Mouse (Mus musculus): ENCODE data around the gene Il17rc. TPM values are rescaled to one million over a fixed set of nuclear protein-coding genes. Genes with fewer than 3 reads are reported as not detected.

Il17rc gene
- total RNA-seq, 2 experiments from 2014 or later: not detected

- ATAC-seq (replicated peaks; ENCODE audit: low FRiP score, poor library complexity, severe bottlenecking): no peak
Measured at GRCm38 (mm10) chr6:113447639-113448038, 23.6 kb upstream of the Il17rc start.

- ATAC-seq (replicated peaks; ENCODE audit: low FRiP score, poor library complexity, severe bottlenecking): no peak
Measured at GRCm38 (mm10) chr6:113451839-113452238, 19.4 kb upstream of the Il17rc start.

- no peak for ATAC-seq (replicated peaks; ENCODE audit: low FRiP score, poor library complexity, severe bottlenecking)
Measured at GRCm38 (mm10) chr6:113455007-113455406, 16.2 kb upstream of the Il17rc start.

DNA sequence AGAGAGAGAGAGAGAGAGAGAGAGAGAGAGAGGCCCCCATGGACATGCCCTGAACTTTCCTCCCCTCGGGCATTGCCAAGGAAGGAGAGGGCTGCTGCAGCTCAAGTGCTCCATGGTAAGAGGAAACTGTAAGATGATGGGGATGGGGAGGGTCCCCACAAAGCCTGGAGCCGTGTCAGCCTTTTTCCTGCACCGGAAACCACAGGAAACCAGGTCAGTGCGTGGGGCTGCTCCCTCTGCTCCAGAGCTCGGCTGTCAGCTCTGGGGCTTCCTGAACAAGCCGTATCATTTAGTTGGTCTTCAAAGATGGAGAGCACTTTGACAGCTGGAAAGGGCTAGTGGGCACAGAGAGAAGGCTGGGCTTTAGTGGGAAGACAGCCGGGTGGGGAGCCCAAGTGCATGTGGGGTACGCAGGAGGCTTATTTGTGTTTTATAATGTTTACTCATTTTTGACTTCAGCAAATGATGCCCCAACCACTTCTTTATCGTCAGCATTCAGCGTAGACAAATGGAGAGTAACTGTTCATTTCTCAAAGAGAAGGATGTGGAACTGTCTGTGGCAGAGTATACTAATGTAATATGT lies 13.2 kb upstream of the Il17rc start, which contains the start of gene Il17re:
Il17re (plus strand) TSS at position 533 of the 583 bp plus-strand sequence.
- no peak for ATAC-seq (replicated peaks; ENCODE audit: low FRiP score, poor library complexity, severe bottlenecking)

GRCm38 (mm10) chr6:113458635-113459034 lies 12.6 kb upstream of the Il17rc start:
- ATAC-seq (replicated peaks; ENCODE audit: low FRiP score, poor library complexity, severe bottlenecking): no peak

- no peak for ATAC-seq (replicated peaks; ENCODE audit: low FRiP score, poor library complexity, severe bottlenecking)
Measured at GRCm38 (mm10) chr6:113464040-113464439, 7.2 kb upstream of the Il17rc start.

DNA sequence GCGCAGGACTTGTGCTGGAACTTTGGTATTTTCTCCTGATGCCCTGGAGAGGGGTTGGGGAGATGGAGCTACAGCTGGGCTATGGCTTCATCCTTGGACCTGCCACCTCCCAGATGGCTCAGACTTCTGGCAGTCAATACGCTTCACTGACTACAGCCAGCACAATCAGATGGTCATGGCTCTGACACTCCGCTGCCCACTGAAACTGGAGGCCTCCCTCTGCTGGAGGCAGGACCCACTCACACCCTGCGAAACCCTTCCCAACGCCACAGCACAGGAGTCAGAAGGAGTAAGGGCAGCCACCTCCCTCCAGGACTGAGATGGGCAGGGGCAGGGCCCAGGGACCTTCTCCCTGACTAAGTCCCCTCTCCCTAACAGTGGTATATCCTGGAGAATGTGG lies 5.6 kb upstream of the Il17rc start:
- ATAC-seq (replicated peaks; ENCODE audit: low FRiP score, poor library complexity, severe bottlenecking): no peak

DNA sequence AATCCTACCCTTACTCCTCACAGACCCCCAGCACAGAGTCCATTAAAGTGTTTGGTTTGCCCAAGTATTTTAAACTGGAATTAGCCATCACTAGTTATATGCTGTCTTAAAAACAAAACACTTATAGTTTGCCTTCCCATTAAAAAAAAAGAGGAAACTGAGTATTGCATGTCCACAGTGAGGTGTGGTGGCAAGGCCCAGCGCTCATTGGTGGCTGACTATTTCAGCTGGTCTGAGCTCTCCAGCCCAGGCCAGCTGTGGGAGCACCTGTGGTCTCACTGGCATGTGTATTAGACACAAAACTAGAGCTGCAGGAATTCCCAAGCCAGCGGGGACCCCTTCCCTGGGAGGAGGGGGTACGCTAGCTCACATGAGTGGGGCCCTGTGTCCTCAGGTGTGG lies 2.7 kb upstream of the Il17rc start:
- ATAC-seq (replicated peaks; ENCODE audit: low FRiP score, poor library complexity, severe bottlenecking): no peak

GRCm38 (mm10) chr6:113469021-113469420 lies 2.2 kb upstream of the Il17rc start:
- peak; percentile 75 for ATAC-seq (replicated peaks; ENCODE audit: low FRiP score, poor library complexity, severe bottlenecking)

DNA sequence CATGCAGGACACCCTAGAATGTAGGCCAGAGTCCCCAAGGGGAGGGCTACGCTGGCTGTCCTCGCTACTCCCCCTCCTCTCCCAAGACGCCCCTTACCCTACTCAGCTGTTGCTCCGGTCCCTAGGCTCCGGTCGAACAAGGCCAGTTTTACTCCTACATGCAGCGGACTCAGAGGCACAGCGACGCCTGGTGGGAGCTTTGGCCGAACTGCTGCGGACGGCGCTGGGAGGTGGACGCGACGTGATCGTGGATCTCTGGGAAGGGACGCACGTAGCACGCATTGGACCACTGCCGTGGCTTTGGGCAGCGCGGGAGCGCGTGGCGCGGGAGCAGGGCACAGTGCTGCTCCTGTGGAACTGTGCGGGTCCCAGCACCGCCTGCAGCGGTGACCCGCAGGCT lies 1.8 kb upstream of the Il17rc start:
- 0 out of 2 replicates have a peak, but pooled peaks have one; percentile 25 for ATAC-seq (replicated peaks; ENCODE audit: low FRiP score, poor library complexity, severe bottlenecking)

DNA sequence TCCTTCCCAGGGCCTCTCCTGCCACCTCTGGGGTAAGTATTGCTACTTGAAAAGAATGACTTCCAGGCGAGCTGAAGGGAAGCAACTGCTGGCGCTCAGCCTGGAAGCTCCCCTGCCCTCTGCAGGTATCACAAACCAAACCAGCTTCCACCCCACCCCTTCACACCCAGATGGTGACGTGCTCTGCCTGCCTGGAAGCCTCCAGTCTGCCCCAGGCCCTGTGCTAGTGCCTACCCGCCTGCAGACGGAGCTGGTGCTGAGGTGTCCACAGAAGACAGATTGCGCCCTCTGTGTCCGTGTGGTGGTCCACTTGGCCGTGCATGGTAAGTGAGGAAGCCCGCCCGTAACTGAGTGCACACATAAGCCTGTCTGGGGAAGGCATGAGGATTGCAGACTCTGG lies 834 bp downstream of the Il17rc start:
- no peak for ATAC-seq (replicated peaks; ENCODE audit: low FRiP score, poor library complexity, severe bottlenecking)

GRCm38 (mm10) chr6:113473246-113473645 lies 2.0 kb downstream of the Il17rc start:
- no peak for ATAC-seq (replicated peaks; ENCODE audit: low FRiP score, poor library complexity, severe bottlenecking)

- no peak for ATAC-seq (replicated peaks; ENCODE audit: low FRiP score, poor library complexity, severe bottlenecking)
Measured at GRCm38 (mm10) chr6:113473715-113474114, 2.5 kb downstream of the Il17rc start.

- ATAC-seq (replicated peaks; ENCODE audit: low FRiP score, poor library complexity, severe bottlenecking): no peak
Measured at GRCm38 (mm10) chr6:113477353-113477752, 6.1 kb downstream of the Il17rc start.

DNA sequence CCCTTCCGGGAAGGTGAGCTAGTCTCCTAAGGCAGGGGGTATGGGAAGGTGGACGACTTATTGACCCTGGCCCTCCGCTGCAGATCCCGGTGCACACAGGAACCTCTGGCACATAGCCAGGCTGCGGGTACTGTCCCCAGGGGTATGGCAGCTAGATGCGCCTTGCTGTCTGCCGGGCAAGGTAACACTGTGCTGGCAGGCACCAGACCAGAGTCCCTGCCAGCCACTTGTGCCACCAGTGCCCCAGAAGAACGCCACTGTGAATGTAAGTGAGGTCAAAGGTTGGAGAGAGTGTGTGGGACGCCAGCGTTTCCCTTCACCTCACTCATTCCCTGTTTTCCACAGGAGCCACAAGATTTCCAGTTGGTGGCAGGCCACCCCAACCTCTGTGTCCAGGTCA lies 7.7 kb downstream of the Il17rc start:
- no peak for ATAC-seq (replicated peaks; ENCODE audit: low FRiP score, poor library complexity, severe bottlenecking)

DNA sequence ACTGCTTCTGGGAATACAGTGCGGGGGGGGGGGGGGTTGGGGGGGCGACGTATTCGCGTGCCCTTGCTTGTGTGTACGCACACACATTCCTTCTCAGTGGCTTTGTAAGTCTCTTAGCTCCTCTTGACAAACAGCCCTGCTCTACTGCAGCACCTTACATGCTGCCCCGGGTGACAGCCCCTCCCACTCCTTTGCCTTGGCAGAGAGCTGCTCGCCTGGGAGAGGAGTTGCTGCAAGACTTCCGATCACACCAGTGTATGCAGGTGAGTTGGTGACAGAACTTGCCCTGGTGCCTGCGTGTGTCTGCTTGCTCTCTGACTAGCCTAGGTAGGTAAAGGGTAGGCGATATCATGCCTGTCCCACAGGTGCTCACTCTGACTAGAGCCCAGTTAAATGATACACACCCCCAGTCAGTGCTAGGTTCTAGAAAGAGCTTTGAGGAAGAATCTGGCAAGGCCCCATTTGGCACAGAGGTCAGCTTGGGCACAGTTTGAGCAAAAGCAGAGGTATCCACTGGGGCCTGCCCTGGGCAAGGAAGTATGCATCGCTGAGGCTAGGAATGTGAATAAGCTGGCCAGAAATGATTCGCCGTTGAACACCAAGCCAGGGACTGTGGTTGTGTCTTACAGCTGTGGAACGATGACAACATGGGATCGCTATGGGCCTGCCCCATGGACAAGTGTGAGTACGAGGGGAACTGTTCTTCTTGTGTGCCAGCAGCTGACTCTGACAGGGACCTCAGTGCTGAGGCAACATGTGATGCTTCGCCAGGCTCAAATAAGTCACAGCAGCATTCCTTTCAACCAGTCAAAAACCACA lies 9.5 kb downstream of the Il17rc start:
- ATAC-seq (replicated peaks; ENCODE audit: low FRiP score, poor library complexity, severe bottlenecking): no peak

DNA sequence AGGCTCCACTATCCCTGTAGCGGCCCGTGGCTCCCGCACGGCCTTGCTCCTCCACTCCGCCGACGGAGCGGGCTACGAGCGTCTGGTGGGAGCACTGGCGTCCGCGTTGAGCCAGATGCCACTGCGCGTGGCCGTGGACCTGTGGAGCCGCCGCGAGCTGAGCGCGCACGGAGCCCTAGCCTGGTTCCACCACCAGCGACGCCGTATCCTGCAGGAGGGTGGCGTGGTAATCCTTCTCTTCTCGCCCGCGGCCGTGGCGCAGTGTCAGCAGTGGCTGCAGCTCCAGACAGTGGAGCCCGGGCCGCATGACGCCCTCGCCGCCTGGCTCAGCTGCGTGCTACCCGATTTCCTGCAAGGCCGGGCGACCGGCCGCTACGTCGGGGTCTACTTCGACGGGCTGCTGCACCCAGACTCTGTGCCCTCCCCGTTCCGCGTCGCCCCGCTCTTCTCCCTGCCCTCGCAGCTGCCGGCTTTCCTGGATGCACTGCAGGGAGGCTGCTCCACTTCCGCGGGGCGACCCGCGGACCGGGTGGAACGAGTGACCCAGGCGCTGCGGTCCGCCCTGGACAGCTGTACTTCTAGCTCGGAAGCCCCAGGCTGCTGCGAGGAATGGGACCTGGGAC lies 11.4 kb downstream of the Il17rc start:
- ATAC-seq (replicated peaks; ENCODE audit: low FRiP score, poor library complexity, severe bottlenecking): peak; percentile 32

GRCm38 (mm10) chr6:113483100-113483615 lies 11.9 kb downstream of the Il17rc start, which contains the start of gene Creld1:
Creld1 (plus strand) TSS chr6:113483297.
- ATAC-seq (replicated peaks; ENCODE audit: low FRiP score, poor library complexity, severe bottlenecking): peak; percentile 93

- ATAC-seq (replicated peaks; ENCODE audit: low FRiP score, poor library complexity, severe bottlenecking): 0 out of 2 replicates have a peak, but pooled peaks have one; percentile 8
Measured at GRCm38 (mm10) chr6:113483729-113484128, 12.5 kb downstream of the Il17rc start.

- ATAC-seq (replicated peaks; ENCODE audit: low FRiP score, poor library complexity, severe bottlenecking): no peak
Measured at GRCm38 (mm10) chr6:113487125-113487576, 15.9 kb downstream of the Il17rc start.
